In the genomic region with DNA sequence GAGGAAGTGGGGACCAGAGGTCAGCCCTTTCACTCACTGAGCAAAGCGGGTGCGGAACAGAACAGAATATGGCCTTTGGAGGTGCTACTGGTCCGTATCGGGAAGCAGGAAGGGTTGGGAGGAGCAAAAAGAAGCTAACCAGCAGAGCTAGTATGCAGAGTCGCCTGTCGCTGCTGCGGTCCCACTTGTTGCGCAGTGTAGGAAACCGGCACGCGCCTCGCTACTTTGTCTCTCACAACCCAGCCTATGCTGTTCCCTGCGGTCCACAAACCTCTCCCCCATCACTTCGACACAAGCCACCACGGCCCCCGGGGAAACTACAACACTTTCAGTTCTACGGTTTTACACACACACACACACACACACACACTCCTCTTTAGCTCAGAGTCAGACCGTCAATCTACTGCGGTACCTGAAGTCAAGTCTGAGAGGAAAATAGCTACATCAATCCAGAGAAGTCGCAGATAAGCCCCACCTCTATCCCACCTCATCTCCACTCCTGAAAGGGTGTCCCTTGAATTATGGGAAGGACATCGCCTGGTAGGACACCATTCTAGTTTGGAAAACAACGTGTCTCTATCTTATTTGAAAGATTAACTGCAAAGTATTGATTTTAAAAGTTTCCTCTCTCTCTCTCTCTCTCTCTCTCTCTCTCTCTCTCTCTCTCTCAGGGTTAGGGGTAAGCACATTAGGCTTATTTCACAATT, we compare ENCODE assay signal across 8 mouse cellular contexts. TPM values are rescaled to one million over a fixed set of nuclear protein-coding genes. Genes with fewer than 3 reads are reported as not detected.
DNase-seq lines count a peak whose midpoint lies in the region; ATAC-seq and TF ChIP-seq lines count a peak whose summit lies in the region.

No protein-coding gene starts in this region.

- H3K4me2 ChIP-seq in heart, embryonic 13.5 days = peak overlapping the region; percentile 99
- peak overlapping the region; percentile 97 for H3K4me2 ChIP-seq in kidney, embryonic 15.5 days

- H3K4me1 ChIP-seq in ES-E14 (ENCODE audit: control insufficient read depth in 2 of 2, insufficient read depth in 2 of 2, low read length in 2 of 2, poor library complexity in 1 of 2) = peaks cover 7 to 15% of the 10 kb centered on the region in 2 experiments; a peak in 2 of 4 replicates
- H3K4me1 ChIP-seq in heart, embryonic 13.5 days = peaks cover 63% of the 10 kb centered on the region
- peaks cover 71% of the 10 kb centered on the region for H3K4me1 ChIP-seq in kidney, embryonic 15.5 days

- no peak overlapping the region for H3K27ac ChIP-seq in ES-E14 (ENCODE audit: insufficient read depth, low read depth, low read length, poor library complexity, severe bottlenecking)
- H3K27ac ChIP-seq in heart, embryonic 13.5 days (replicated peaks) = peak overlapping the region; percentile 42; the same call in 1 of the 2 replicates
- no peak overlapping the region for H3K27ac ChIP-seq in kidney, embryonic 15.5 days

- peak overlapping the region; percentile 33 for H3K9ac ChIP-seq in ES-E14 (ENCODE audit: insufficient read depth, low read depth, low read length, poor library complexity, severe bottlenecking)
- H3K9ac ChIP-seq in heart, embryonic 13.5 days = peak overlapping the region; percentile 83
- peak overlapping the region; percentile 41 for H3K9ac ChIP-seq in kidney, embryonic 15.5 days

- H3K4me3 ChIP-seq in ES-E14 (ENCODE audit: insufficient read depth in 1 of 2, low read depth in 1 of 2, low read length in 2 of 2, poor library complexity in 1 of 2, severe bottlenecking in 1 of 2) = peak overlapping the region; percentile 26 to 55; a peak in 3 of 4 replicates
- H3K4me3 ChIP-seq in heart, embryonic 13.5 days = peak overlapping the region; percentile 85
- H3K4me3 ChIP-seq in kidney, embryonic 15.5 days (replicated peaks) = peak overlapping the region; percentile 46

- DNase-seq in 416B (ENCODE audit: low read depth) (peak; percentile 86), ES-E14 (ENCODE audit: low read depth, low spot score) (no peak)
- peak; percentile 62 for DNase-seq in embryo, embryonic 10 days (ENCODE audit: low spot score)
- peak; percentile 62 for DNase-seq in lung, postnatal 14 days
- peak; percentile 38 for DNase-seq in right cerebral cortex, postnatal 25 days
- DNase-seq in frontal cortex, postnatal 14 days (ENCODE audit: low spot score in 2 of 2) = no peak

- H3K36me3 ChIP-seq in ES-E14 (ENCODE audit: control insufficient read depth, insufficient read depth, low read length, poor library complexity, severe bottlenecking) = no peaks in the 10 kb centered on the region
- no peaks in the 10 kb centered on the region for H3K36me3 ChIP-seq in heart, embryonic 13.5 days
- H3K36me3 ChIP-seq in kidney, embryonic 15.5 days = no peaks in the 10 kb centered on the region

- in situ Hi-C loops in ES-E14 (cut with MboI; ENCODE audit: low sequenced_read_pairs in 2 of 2, unreplicated experiment in 2 of 2) = loop anchor here (10.0 to 25.0 kb wide), 4 partner anchors 327 to 1280 kb away; no protein-coding TSS in a partner anchor

- WGBS in heart, embryonic 13.5 days = under 1% methylated on average over 22 of the region's 22 CpGs
- under 1% methylated on average over 22 of the region's 22 CpGs for WGBS in kidney, embryonic 15.5 days

- ATAC-seq in heart, embryonic 13.5 days (ENCODE audit: extremely low read depth, insufficient number of reproducible peaks, low FRiP score, low TSS enrichment) = no peak
- no peak; the same call in 1 of the 2 replicates for ATAC-seq in kidney, embryonic 15.5 days (replicated peaks; ENCODE audit: low FRiP score)

- H3K9me3 ChIP-seq in ES-E14 (ENCODE audit: control insufficient read depth, insufficient read depth, low read depth, low read length) = no peaks in the 10 kb centered on the region
- no peaks in the 10 kb centered on the region for H3K9me3 ChIP-seq in heart, embryonic 13.5 days
- H3K9me3 ChIP-seq in kidney, embryonic 15.5 days (replicated peaks) = no peaks in the 10 kb centered on the region

- H3K27me3 ChIP-seq in heart, embryonic 13.5 days (replicated peaks) = peaks cover 10% of the 10 kb centered on the region
- peaks cover 18% of the 10 kb centered on the region for H3K27me3 ChIP-seq in kidney, embryonic 15.5 days

TF ChIP-seq in ES-E14, 5 proteins besides CTCF, POLR2A, EP300 and RAD21:
- no peak for TF ChIP-seq ZNF384 (IDR thresholded peaks at IDR 0.05; ENCODE audit: low read depth, low read length)
- no peak for TF ChIP-seq ZC3H11A (IDR thresholded peaks at IDR 0.05; ENCODE audit: borderline replicate concordance, low read depth, low read length)
- TF ChIP-seq CHD2 (IDR thresholded peaks at IDR 0.05; ENCODE audit: low read depth, low read length) = no peak
- TF ChIP-seq HCFC1 (IDR thresholded peaks at IDR 0.05; ENCODE audit: borderline replicate concordance, insufficient read depth, low read length) = no peak
- TF ChIP-seq MAFK (IDR thresholded peaks at IDR 0.05; ENCODE audit: insufficient read depth, low read depth, low read length) = no peak
TF ChIP-seq in ES-E14: peak in this region for 0.

RNA-seq across cellular contexts. Expression of a gene that starts 3.4 kb away (rescaled TPM):
- not detected in 2 replicates for total RNA-seq in ES-E14 (2012; rRNA removed)
- not detected in 2 replicates for polyA plus RNA-seq in heart, embryonic 13.5 days (2015; fragmentation: Nextera tagmentation; extraction: Ambion mirVana)
- polyA plus RNA-seq in kidney, embryonic 15.5 days (2015; fragmentation: Nextera tagmentation; extraction: Ambion mirVana) = not detected in 2 replicates

RNA-seq across cellular contexts. Expression of a gene that starts 3.7 kb away (rescaled TPM):
- total RNA-seq in ES-E14 (2012; rRNA removed) = 1.1 and 1.5 TPM in 2 replicates
- polyA plus RNA-seq in heart, embryonic 13.5 days (2015; fragmentation: Nextera tagmentation; extraction: Ambion mirVana) = 0.24 and 0.29 TPM in 2 replicates
- 0.87 and 0.94 TPM in 2 replicates for polyA plus RNA-seq in kidney, embryonic 15.5 days (2015; fragmentation: Nextera tagmentation; extraction: Ambion mirVana)

RNA-seq across cellular contexts. Expression of a gene that starts 52.7 kb away (rescaled TPM):
- total RNA-seq in ES-E14 (2012; rRNA removed) = 0.18 TPM in 1 of 2 replicates, not detected in the other
- not detected in 2 replicates for polyA plus RNA-seq in heart, embryonic 13.5 days (2015; fragmentation: Nextera tagmentation; extraction: Ambion mirVana)
- polyA plus RNA-seq in kidney, embryonic 15.5 days (2015; fragmentation: Nextera tagmentation; extraction: Ambion mirVana) = not detected in 2 replicates

Comparison
In these comparisons a context has a peak if more than half of its experiments do, and no peak if none do; other contexts are left out.
1. DNase-seq: peak in 416B (single experiment), embryo, embryonic 10 days (single experiment), lung, postnatal 14 days (single experiment) and right cerebral cortex, postnatal 25 days (single experiment); none in ES-E14 (single experiment) and frontal cortex, postnatal 14 days (0 of 2).
2. H3K9ac ChIP-seq: peak in every context shown above with its lines; median percentile 83 in heart, embryonic 13.5 days; 41 in kidney, embryonic 15.5 days; 33 in ES-E14.
3. Peak in every context shown above with its lines, with median percentiles within 50 percentile points of each other: H3K4me3 ChIP-seq.